Mouse (Mus musculus) liver, embryonic 13.5 days (tissue): ENCODE measurements around the gene Epb41l3. TPM values are rescaled to one million over a fixed set of nuclear protein-coding genes. Genes with fewer than 3 reads are reported as not detected.

Source experiments
- ATAC-seq: fragments of 200-750 bp; cut with Nextera tagmentation; 2 replicates; pipeline ENCODE4 v1.8.0; 2017; ENCODE audit warnings: low read depth, mild to moderate bottlenecking, moderate number of reproducible peaks, moderate library complexity
- DNase-seq: peaks from one replicate; pipeline ENCODE4 v3.0.0; 2022
- H3K27ac ChIP-seq: fragments of 300-500 bp; sonication (generic); 2 replicates; pipeline ENCODE4 v1.5.1; 2015; ENCODE audit warnings: moderate library complexity, mild to moderate bottlenecking, inconsistent platforms
- H3K27me3 ChIP-seq: fragments of 300-500 bp; sonication (generic); 2 replicates; pipeline ENCODE4 v1.6.1; 2015; ENCODE audit warnings: mild to moderate bottlenecking, inconsistent platforms
- H3K36me3 ChIP-seq: fragments of 300-500 bp; sonication (generic); 2 replicates; pipeline ENCODE4 v1.6.1; 2015; ENCODE audit warnings: mild to moderate bottlenecking, inconsistent platforms
- H3K4me1 ChIP-seq: fragments of 300-500 bp; sonication (generic); replicated peaks from 2 replicates; pipeline ENCODE4 v1.6.1; 2015; ENCODE audit warnings: inconsistent platforms
- H3K4me2 ChIP-seq: fragments of 300-500 bp; sonication (generic); 2 replicates; pipeline ENCODE4 v1.6.1; 2015; ENCODE audit warnings: inconsistent platforms, mild to moderate bottlenecking, moderate library complexity
- H3K4me3 ChIP-seq: fragments of 300-500 bp; sonication (generic); replicated peaks from 2 replicates; pipeline ENCODE4 v1.5.1; 2015; ENCODE audit warnings: mild to moderate bottlenecking, inconsistent platforms
- H3K9ac ChIP-seq: fragments of 300-500 bp; sonication (generic); 2 replicates; pipeline ENCODE4 v1.6.1; 2015; ENCODE audit warnings: mild to moderate bottlenecking, inconsistent platforms
- H3K9me3 ChIP-seq: fragments of 300-500 bp; sonication (generic); replicated peaks from 2 replicates; pipeline ENCODE4 v1.6.1; 2016; ENCODE audit warnings: inconsistent platforms
- WGBS: fragments of 180-500 bp; shearing (Covaris S2); methylation state at CpG from one replicate; pipeline ENCODE4 v1.1.7; 2015; ENCODE audit not compliant: insufficient replicate concordance; 5-methylcytosine and 5-hydroxymethylcytosine counted together
- polyA plus RNA-seq: library from polyadenylated mRNA; unstranded; fragments of >200 nt; fragmentation: Nextera tagmentation; extraction: Ambion mirVana; gene quantifications from 2 replicates; pipeline ENCODE4 v1.2.1, GENCODE M21; 2015

The Epb41l3 gene
- polyA plus RNA-seq, 1 experiment from 2014 or later = 8.1 TPM

DNA sequence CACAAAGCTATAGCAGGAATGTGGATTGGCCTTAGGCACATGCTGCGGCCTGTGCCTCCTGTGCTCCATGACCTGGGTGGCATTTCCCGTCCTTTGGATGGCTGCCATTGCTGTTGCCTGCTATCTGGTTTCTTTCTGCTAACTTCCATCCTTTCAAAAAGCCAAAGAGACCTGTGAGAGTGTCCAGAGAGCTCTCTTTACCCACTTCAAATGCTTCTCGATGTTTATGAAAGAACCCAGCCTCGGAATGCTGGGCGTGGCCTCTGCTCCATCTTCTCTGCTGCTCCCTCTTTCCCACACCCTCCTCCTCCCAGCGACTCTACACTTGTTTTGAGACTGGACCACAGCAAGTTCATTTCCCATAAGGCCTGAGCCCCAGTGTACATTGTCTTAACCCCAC is 120.3 kb downstream of the Epb41l3 start:
- no peaks in the 10 kb centered on the region for H3K9me3 ChIP-seq
- DNase-seq (no peak), ATAC-seq (no peak)
- no peak overlapping the region for H3K9ac ChIP-seq
- 69% methylated on average over 6 of the region's 6 CpGs for WGBS
- H3K27me3 ChIP-seq = no peaks in the 10 kb centered on the region
- no peak overlapping the region for H3K4me3 ChIP-seq
- no peak overlapping the region for H3K4me2 ChIP-seq
- no peak overlapping the region for H3K27ac ChIP-seq
- peaks cover 3% of the 10 kb centered on the region; the same call in 1 of the 2 replicates for H3K4me1 ChIP-seq
- no peaks in the 10 kb centered on the region for H3K36me3 ChIP-seq

DNA sequence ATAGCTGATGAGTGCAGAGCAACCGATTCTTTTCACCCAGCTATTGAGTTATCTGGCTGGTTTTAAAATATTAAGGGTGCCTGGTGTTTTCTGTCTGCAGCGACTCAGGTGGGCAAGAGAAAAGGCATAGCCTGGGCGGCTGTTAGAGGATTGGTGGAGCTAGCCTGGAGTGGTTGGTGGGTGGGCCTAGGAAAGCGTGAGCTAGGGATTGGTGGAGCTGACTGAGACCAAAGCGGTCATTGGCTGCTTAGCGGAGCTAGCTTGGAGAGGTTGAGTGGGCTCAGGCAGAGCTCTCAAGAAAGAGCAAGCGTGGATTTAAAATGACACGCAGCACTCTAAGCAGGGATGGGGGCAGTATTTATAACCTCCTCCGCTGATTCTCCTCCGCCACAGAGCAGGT is 121.2 kb downstream of the Epb41l3 start:
- Histone ChIP-seq H3K27ac (no peak overlapping the region), H3K4me3 (no peak overlapping the region), H3K4me2 (no peak overlapping the region), H3K4me1 (peaks cover 3% of the 10 kb centered on the region; the same call in 1 of the 2 replicates), H3K36me3 (no peaks in the 10 kb centered on the region), H3K9me3 (no peaks in the 10 kb centered on the region), H3K9ac (no peak overlapping the region), H3K27me3 (no peaks in the 10 kb centered on the region)
- no peak for DNase-seq
- 61% methylated on average over 10 of the region's 10 CpGs for WGBS
- ATAC-seq = no peak

DNA sequence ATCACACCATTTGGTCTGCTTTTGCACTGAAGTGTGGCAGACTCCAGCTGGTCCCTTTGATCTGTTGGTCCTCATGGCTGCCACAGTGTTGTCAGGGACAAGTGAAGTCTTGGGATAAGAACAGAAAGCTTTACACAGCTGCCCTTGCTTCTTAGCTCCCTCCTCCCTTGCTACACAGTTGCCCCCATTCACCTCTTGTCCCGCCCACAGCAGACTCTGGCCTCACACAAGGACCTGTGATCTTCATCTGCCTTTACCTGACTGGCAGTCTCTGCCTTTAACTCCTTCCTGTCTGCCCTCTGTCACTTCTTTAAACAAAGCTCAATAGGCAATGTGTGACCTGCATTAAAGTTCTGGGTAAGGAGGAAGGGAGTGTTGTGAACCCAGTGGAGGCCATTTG is 123.3 kb downstream of the Epb41l3 start:
- Histone ChIP-seq H3K4me3 (no peak overlapping the region), H3K4me1 (no peaks in the 10 kb centered on the region; the same call in 1 of the 2 replicates)
- WGBS = 65% methylated on average over 1 of the region's 1 CpGs

DNA sequence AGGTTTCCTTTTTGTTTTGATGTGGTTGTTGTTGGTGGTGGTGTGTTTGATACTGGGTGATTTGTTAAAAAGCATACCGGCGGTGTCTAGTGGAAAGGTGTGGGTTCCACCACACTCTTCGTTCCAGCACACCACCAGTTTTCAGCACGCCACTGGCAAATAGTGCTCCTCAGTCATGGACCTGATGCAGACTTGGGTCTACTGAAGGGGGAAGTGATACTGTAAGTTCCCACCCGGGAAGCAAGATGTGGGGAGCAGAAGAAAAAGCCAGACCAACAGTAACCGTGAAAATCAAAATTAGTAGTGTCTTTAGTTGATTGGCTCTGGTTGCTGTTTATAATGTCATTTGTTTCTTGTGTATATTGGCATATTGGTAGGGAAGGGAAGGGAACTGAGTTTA is 124.3 kb downstream of the Epb41l3 start:
- Histone ChIP-seq H3K36me3 (no peaks in the 10 kb centered on the region), H3K9me3 (no peaks in the 10 kb centered on the region), H3K27me3 (no peaks in the 10 kb centered on the region), H3K4me3 (no peak overlapping the region), H3K9ac (no peak overlapping the region), H3K27ac (no peak overlapping the region), H3K4me1 (no peaks in the 10 kb centered on the region; the same call in 1 of the 2 replicates), H3K4me2 (no peak overlapping the region)
- 65% methylated on average over 6 of the region's 6 CpGs for whole genome bisulfite sequencing
- DNase-seq (no peak), ATAC-seq (no peak)

More for the DNA sequence above, 123.3 kb downstream of the Epb41l3 start:
- Histone ChIP-seq H3K27me3 (no peaks in the 10 kb centered on the region), H3K9me3 (no peaks in the 10 kb centered on the region), H3K36me3 (no peaks in the 10 kb centered on the region), H3K9ac (no peak overlapping the region), H3K4me2 (no peak overlapping the region), H3K27ac (no peak overlapping the region)
- ATAC-seq (no peak), DNase-seq (no peak)

DNA sequence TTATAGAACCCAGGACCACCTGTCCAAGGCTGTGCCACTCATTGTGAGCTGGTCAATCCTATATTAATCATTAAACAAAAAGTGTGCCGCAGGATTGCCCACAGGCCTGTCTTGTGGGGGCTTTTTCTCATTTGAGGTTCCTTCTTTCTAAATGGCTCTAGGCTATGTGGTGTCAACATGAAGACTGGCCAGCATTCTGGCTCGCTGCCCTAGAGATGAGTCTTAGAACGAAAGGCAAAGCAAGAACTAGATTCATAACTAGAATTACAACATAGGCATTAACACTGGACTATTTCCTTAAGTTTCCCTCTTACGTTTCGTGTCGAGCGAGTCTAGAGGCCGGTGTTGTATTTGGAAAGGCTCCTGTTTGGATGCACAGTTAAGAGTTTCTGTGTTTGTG is 125.5 kb downstream of the Epb41l3 start:
- H3K4me1 ChIP-seq = no peaks in the 10 kb centered on the region; the same call in 1 of the 2 replicates
- ATAC-seq (no peak), DNase-seq (no peak)
- no peak overlapping the region for H3K4me2 ChIP-seq
- 78% methylated on average over 8 of the region's 8 CpGs for WGBS
- no peaks in the 10 kb centered on the region for H3K36me3 ChIP-seq
- no peaks in the 10 kb centered on the region for H3K27me3 ChIP-seq
- H3K9ac ChIP-seq = no peak overlapping the region
- no peak overlapping the region for H3K4me3 ChIP-seq
- H3K27ac ChIP-seq = no peak overlapping the region
- no peaks in the 10 kb centered on the region for H3K9me3 ChIP-seq

DNA sequence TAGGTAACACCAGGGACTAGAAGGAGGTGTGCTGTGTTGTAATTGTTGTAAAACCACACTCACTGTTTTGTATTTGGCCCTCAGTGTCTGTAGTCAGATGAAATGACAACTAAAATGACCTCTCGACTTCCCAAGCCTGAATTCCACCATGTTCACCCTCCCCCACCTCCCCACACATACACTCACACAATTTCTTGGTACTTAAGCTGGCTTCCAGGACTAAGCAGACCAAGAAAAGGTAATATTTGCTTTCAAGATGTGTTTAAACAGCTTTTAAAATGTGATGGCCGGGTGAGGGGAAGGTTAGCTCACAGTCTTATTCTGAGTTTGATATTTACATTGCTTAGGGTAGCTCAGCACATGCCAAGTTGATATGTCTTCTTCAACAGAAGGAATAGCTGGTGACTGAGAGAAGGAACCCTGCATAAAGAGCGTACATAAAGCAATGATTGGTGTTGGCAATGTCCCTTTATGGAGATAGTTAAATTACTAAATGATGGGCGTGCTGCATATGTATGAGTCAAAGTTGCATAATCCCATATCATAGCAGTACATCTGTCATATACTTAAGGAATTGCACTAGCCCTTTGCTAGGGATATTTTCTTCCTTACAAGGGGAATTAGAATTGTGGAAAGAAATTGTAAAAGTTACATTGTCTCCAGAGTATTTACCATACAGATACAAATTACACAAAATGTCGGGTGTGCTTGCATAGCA is 130.0 kb downstream of the Epb41l3 start:
- DNase-seq (no peak), ATAC-seq (no peak)
- Histone ChIP-seq H3K36me3 (0 out of 2 replicates have a peak, but pooled peaks cover 2% of the 10 kb centered on the region), H3K4me1 (no peaks in the 10 kb centered on the region), H3K27ac (no peak overlapping the region), H3K4me2 (no peak overlapping the region), H3K9me3 (no peaks in the 10 kb centered on the region), H3K9ac (no peak overlapping the region), H3K27me3 (no peaks in the 10 kb centered on the region), H3K4me3 (no peak overlapping the region)
- WGBS = 55% methylated on average over 5 of the region's 5 CpGs

DNA sequence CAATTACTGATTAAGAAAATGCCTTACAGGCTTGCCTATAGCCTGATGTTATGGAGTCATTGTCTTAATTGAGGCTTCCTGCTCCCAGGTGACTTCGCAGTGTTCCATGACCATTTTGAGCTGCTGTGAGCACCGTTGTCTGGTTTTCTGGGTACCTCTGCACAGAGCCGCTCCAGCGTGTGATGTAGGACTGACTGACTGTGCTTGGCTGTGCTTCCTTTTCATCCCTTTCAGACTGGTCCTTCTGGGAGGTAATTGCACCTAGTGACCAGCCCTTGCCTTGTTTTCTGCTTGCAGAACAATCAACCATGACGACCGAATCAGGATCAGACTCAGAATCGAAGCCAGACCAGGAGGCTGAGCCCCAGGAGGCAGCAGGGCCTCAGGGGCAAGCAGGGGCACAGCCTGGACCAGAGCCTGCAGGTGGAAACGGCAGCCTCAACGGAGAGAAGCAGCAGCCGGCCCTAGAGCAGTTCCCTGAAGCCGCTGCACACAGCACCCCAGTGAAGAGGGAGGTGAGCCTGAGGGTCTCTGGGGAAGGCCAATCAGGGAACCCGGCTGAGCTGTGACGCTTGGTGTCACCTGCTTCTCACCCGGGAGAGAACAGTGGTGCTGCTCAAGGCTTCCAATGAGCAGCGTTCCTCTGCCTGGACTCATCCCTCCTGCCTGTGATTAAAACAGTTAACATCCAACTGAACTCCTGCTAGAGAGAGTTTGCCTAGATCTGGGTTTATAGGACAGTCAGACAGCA is 132.3 kb downstream of the Epb41l3 start:
- 0 out of 2 replicates have a peak, but pooled peaks cover 2% of the 10 kb centered on the region for H3K36me3 ChIP-seq
- H3K27me3 ChIP-seq = no peaks in the 10 kb centered on the region
- no peak overlapping the region for H3K27ac ChIP-seq
- DNase-seq (no peak), ATAC-seq (no peak)
- H3K4me1 ChIP-seq = no peaks in the 10 kb centered on the region
- no peaks in the 10 kb centered on the region for H3K9me3 ChIP-seq
- H3K9ac ChIP-seq = no peak overlapping the region
- WGBS = 63% methylated on average over 15 of the region's 15 CpGs
- no peak overlapping the region for H3K4me3 ChIP-seq
- H3K4me2 ChIP-seq = no peak overlapping the region

- H3K9me3 ChIP-seq = no peaks in the 10 kb centered on the region
- H3K36me3 ChIP-seq = 0 out of 2 replicates have a peak, but pooled peaks cover 2% of the 10 kb centered on the region
- no peak for DNase-seq
- ATAC-seq = no peak
- no peaks in the 10 kb centered on the region for H3K4me1 ChIP-seq
- H3K27me3 ChIP-seq = no peaks in the 10 kb centered on the region
- H3K9ac ChIP-seq = no peak overlapping the region
- no peak overlapping the region for H3K27ac ChIP-seq
- H3K4me2 ChIP-seq = no peak overlapping the region
- H3K4me3 ChIP-seq = no peak overlapping the region
These were observed 135.6 kb downstream of the Epb41l3 start for GRCm38 (mm10) chr17:69211065-69211464.

DNA sequence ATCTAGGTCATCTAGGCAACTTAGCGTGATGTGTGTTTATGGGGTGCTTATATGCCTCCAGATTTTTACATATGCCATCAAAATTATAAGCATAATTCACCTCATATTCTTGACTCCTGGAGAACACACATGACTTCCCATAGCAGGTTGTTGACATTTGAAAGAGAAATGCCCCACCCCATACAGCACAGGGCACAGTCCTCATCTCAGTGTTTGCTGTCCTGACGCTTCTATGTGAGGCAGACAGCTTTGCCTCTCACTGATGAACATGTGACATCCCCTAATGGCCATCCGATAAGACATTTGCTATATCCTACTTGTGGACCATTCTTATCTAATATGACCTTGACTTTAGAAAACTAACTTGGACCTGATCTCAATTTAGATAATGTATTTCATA is 140.6 kb downstream of the Epb41l3 start:
- Histone ChIP-seq H3K27ac (no peak overlapping the region), H3K4me3 (no peak overlapping the region), H3K36me3 (0 out of 2 replicates have a peak, but pooled peaks cover 4% of the 10 kb centered on the region), H3K4me1 (no peaks in the 10 kb centered on the region), H3K27me3 (no peaks in the 10 kb centered on the region), H3K9me3 (no peaks in the 10 kb centered on the region), H3K9ac (no peak overlapping the region), H3K4me2 (no peak overlapping the region)
- ATAC-seq (no peak), DNase-seq (no peak)
- 59% methylated on average over 3 of the region's 3 CpGs for WGBS

DNA sequence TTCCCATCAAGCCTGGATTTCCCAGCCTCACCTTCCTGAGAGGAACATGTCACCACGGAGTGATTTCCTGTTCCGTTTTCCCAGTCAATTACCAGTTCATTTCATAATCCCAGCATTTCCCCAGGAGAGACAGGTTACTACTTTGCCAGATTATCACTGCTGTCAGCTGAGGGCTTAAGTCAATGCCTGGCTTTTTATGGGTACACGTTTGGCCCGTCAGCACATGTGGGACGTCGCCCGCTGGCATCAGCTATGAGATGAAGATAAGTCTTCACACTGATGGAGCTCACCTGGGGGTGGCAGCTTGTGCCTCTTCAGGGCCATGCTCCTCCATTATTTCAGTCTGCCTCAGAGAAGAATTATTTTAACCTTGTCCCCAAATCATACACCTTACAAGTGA is 145.4 kb downstream of the Epb41l3 start:
- H3K9ac ChIP-seq = no peak overlapping the region
- ATAC-seq = no peak
- H3K4me2 ChIP-seq = no peak overlapping the region
- H3K27ac ChIP-seq = no peak overlapping the region
- no peaks in the 10 kb centered on the region for H3K9me3 ChIP-seq
- WGBS = 75% methylated on average over 7 of the region's 7 CpGs
- DNase-seq = no peak
- H3K36me3 ChIP-seq = 0 out of 2 replicates have a peak, but pooled peaks cover 4% of the 10 kb centered on the region
- H3K27me3 ChIP-seq = no peaks in the 10 kb centered on the region
- no peak overlapping the region for H3K4me3 ChIP-seq
- no peaks in the 10 kb centered on the region for H3K4me1 ChIP-seq

DNA sequence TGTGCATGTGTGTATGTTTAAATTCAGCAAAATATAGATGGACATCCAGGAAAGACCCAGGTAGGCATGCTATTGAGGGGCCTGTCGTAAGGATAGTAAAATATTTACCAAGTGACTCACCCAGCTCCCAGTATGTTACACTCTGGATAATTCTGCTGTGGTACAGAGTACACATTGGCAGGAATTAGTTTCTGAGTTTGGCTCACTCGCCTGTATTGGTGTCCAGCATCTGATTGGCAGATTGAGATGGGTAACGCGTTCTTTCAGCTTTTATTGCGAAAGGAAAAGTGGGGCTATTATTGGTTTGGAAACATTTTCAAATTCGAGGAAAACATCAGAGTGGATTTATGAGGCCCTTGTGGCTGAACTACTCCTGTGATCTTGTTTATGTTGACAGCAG is 145.9 kb downstream of the Epb41l3 start:
- Histone ChIP-seq H3K4me3 (no peak overlapping the region), H3K4me1 (no peaks in the 10 kb centered on the region), H3K9me3 (no peaks in the 10 kb centered on the region), H3K27ac (no peak overlapping the region), H3K36me3 (0 out of 2 replicates have a peak, but pooled peaks cover 4% of the 10 kb centered on the region), H3K27me3 (no peaks in the 10 kb centered on the region), H3K9ac (no peak overlapping the region), H3K4me2 (no peak overlapping the region)
- 66% methylated on average over 6 of the region's 6 CpGs for WGBS
- no peak for ATAC-seq
- no peak for DNase-seq
